Mouse (Mus musculus) T-helper 1 cell (primary cell): Measurements from ENCODE around the gene Selenom.

Source experiments
- in situ Hi-C: fragments of 300-600 bp; cut with MboI, MseI; formaldehyde crosslinking; loops from one replicate; pipeline ENCODE4 v1.15.1; 2025; ENCODE audit warnings: high pct_unique_total_duplicates

The Selenom gene

GRCm38 (mm10) chr11:3529476-3530252 is 15.2 kb downstream of the Selenom start:
- in situ Hi-C loops = no loop called here

DNA sequence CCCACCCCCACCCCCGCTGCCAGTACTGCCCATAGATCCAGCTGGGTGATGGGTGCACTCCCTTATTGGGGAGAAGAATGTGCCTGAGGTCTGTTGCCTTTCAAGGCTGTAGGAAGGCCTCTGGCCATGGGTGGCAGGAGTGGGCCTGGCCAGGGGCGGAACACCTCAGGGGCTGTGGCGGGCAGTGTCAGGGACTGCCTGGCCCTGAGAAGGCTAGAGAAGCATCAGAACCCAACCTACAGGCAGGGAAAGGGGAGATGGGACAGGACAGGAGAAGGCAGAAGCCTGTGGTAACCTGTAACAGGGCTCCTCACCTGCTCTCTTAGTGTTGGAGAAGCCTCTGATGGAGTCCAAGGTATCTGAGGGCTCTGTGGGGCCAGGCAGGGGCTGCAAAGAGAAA is 16.2 kb downstream of the Selenom start:
- in situ Hi-C loops = no loop called here

GRCm38 (mm10) chr11:3531634-3532033 is 17.1 kb downstream of the Selenom start:
- in situ Hi-C loops = no loop called here

GRCm38 (mm10) chr11:3532101-3532931 is 17.8 kb downstream of the Selenom start:
- in situ Hi-C loops = no loop called here

- in situ Hi-C loops = no loop called here
Measured at GRCm38 (mm10) chr11:3533406-3533932, 19.0 kb downstream of the Selenom start.

DNA sequence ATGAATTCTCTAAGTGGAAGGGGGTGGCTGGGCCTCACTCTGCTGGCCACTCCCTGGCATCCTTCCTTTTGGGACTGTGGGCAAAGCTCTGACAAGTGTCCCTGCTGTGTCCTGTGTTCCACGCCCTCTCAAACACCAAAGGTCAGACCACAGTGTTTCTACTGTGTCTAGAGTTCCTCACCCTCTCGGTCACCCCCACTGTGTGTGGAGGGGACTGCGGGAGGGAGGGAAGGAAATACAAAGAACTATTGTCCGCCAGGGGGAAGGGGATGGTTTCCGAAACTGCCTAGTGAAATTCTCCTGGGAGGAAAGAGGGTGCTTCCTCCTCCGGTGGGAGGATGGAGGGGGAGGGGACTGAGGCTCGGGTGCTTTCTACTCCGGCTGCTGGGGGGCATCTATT is 20.5 kb downstream of the Selenom start:
- in situ Hi-C loops = no loop called here

DNA sequence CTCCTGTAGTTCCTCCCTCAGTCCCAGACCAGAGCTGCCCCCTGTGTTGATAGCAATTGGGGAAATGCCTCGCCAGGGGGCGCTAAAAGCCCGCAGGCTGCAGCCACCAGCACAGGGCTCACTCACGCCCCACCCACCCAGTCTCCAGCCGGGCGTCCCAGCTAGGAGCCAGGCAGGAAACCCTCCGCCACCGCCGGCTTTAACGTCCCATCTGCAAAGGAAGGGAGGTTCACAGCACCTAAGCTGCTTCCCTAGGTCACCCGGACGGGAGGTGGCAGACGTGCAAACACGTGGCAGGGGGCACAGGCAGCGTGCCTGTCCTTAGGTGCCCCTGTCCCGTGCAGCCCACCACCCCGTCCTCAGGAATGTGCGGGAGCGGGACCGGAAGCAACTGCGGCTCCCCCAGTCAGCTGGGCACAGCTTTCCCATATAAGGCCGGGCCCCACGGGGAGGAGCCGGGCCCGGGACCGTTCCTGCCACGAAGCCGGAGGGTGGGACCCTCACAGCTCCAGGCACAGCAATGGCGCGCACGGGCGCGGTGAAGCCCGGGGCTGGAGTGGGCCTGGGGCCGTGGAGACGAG is 21.0 kb downstream of the Selenom start:
- in situ Hi-C loops = no loop called here

GRCm38 (mm10) chr11:3536082-3536481 is 21.6 kb downstream of the Selenom start:
- in situ Hi-C loops = no loop called here

- in situ Hi-C loops = no loop called here
Measured at GRCm38 (mm10) chr11:3536745-3537333, 22.4 kb downstream of the Selenom start.

DNA sequence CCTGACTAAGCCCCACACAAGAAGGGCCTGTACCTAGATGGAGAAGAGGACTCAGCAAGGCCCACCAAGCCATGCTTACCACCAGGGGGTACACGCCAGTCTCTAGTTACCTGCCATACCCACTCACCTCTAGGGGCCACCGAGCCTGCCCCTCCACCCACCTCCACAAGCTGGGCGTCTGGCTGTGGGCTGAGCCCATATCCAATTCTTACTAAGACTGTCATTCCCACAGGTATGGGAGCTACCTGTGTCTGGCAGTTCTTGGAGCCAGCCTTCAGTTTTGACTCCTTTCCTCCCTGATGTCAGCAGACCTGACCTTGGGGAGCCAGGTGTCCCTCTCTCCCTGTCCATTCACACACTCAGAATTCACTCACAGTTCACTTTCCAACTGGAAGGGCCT is 23.2 kb downstream of the Selenom start:
- in situ Hi-C loops = no loop called here

- in situ Hi-C loops = no loop called here
Measured at GRCm38 (mm10) chr11:3538341-3538740, 23.9 kb downstream of the Selenom start.

DNA sequence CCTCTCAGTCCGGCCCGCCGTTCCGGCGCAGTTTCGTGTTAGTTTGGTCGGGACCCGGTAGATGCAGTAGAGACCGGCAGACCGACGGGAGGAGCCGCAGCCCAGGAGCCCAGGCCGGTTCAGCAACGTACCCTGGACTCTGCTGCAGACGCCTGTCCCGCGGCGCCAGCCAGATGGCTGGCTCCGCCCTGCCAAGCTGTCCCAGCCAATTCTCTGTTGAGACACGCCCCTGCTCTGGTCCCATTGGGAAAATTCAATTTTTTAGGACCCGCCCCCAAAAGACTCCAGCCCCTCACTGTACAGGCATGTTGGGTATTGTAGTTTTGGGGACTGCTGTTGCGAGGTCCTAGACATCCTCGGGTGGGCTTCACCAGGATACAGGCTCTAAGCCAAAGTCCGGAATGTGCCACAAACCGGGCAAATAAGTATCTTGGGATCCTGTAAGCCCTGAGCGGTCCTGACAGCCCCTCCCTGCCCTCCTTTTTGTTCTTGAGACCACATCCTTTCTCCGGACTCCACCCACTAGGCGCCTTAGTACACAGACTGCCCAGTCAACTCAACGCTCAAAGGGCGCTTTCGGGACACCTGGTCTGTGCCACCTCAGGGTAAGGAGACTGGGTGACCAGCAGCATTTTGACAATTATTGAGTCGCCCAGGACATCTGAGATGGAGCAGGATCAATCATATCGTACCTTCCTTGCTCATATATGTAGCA is 24.8 kb downstream of the Selenom start:
- in situ Hi-C loops = no loop called here

DNA sequence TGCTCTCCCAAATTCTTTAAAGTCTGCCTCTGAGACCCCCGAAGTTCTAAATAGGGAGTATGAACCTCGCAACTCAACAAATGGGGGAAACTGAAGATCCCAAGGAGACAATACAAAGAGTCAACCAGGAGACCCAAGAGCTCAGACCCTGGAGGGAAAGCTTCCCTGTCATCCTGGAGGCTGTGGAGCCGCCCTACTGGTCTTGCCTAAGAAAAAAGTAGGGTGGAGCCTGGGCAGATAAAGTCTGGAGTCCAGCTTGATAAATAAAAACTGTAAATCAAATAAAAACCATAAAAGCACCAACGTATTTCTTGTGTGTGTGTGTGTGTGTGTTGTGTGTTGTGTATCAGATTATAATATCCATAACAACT is 25.3 kb downstream of the Selenom start:
- in situ Hi-C loops = no loop called here

DNA sequence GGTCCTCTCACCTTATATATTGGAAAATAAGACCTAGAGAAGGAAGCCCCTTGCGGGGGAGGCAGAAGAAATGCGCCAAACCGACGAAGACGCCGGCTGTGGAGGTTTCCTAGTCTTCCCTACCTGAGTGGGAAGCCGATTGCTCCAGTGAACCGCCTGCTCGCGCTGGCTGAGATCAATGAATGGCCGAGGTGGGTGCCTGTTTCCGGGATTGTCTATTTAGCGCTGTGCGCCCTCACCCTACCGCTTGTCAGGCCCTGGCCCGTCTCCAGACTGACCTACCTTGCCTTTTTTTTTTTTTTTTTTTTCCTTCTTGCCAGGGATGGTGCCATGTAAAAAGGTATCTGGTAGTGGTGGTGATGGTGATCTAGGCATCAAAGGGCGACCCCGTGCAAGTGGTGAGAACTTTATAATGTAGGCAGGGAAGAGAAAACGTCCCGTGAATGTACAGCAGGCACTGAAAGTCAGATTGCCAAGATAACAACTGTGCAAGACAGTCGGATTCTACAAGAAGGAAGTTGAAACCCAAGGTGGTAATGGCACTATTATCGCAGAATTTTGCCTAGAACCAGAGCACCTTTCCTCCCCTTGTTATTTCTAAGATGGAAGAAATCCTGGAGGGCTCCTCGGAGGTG is 26.1 kb downstream of the Selenom start, which contains the start of gene Smtn:
Gene Smtn (minus strand): TSS at position 162 of the 635 bp plus-strand sequence.
- in situ Hi-C loops = no loop called here

DNA sequence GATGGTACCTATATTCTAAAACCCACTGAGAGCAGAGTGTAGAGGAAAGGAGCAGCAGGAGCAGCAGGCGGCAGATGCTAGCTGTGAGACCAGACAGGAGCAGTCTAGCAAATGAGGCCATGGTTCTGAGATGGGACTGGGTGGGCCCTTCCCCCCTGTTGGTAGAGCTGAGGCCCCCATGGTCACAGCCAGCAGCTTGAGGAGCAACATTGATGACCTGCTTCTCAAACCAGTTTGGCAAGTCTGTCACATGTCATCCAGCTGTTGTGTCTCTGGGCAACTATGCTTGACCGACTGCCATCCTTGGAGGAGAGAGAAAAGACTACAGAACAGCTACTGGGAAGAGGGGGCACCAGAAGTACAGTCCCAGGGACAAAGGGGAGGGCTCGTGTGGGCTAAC is 27.4 kb downstream of the Selenom start:
- in situ Hi-C loops = no loop called here

- in situ Hi-C loops = no loop called here
Measured at GRCm38 (mm10) chr11:3543001-3543400, 28.5 kb downstream of the Selenom start.

GRCm38 (mm10) chr11:3544409-3544808 is 29.9 kb downstream of the Selenom start:
- in situ Hi-C loops = no loop called here

- in situ Hi-C loops = no loop called here
Measured at GRCm38 (mm10) chr11:3545531-3546241, 31.2 kb downstream of the Selenom start.

DNA sequence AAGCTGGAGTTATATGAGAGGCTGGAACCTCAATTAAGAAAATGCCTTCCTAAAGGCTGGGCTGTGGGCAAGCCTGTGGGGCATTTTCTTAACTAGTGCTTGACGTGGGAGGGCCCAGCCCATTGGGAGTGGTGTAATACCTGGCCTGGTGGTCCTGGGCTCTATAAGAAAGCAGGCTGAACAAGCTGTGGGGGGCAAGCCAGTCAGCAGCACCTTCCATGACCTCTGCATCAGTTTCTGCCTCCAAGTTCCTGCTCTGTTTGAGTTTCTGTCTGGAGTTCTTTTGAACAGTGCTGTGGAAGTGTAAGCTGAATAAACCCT is 31.7 kb downstream of the Selenom start:
- in situ Hi-C loops = no loop called here

GRCm38 (mm10) chr11:3547047-3547446 is 32.6 kb downstream of the Selenom start:
- in situ Hi-C loops = no loop called here
